Mouse (Mus musculus): ENCODE measurements at regions not wholly inside any gene's neighbourhood (a gene's known extent, or its start where the extent isn't known, plus 50 kb on each side); places are given as distances from the start of the nearest gene placed in this dataset.
A peak's percentile ranks its signal among the peaks of the same experiment; 100 is the strongest.

DNA sequence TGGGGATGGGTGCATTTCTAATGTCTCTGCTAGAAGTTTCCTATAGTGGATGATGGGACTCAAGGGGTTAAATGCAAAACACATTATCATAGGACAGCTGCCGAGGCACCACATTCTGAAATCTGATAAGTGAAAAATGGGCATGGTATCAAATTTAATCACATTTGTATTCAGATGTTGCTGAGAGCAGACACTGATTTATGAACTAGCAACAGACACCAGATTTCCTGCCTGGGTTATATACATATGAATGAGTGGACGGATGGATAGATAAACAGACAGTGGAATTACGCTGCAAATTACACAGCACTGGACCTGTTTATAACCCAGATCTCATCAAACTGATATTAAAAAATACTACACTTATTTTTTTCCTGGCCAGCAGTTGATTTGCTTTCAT is 166.2 kb downstream of the Cmpk2 start:
- no peak for DNase-seq (ENCODE audit: low read depth, low spot score)

DNA sequence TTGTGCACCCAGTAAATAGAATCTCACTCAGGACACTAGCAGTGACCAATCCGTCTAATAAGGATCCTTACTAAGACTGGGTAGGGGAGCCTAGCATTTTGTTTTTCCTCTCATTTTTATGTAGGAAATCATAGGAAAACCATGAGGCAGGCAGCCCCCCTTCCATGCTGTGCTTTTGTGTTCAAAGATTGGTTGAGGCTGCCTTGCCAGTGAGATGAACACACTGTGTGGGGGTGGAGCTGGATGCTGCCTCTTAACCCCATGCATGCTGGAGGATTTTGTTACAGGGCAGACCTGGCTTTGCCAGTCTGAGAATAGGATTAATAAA is 162.8 kb downstream of the Cmpk2 start:
- DNase-seq (ENCODE audit: low read depth, low spot score), result no peak

DNA sequence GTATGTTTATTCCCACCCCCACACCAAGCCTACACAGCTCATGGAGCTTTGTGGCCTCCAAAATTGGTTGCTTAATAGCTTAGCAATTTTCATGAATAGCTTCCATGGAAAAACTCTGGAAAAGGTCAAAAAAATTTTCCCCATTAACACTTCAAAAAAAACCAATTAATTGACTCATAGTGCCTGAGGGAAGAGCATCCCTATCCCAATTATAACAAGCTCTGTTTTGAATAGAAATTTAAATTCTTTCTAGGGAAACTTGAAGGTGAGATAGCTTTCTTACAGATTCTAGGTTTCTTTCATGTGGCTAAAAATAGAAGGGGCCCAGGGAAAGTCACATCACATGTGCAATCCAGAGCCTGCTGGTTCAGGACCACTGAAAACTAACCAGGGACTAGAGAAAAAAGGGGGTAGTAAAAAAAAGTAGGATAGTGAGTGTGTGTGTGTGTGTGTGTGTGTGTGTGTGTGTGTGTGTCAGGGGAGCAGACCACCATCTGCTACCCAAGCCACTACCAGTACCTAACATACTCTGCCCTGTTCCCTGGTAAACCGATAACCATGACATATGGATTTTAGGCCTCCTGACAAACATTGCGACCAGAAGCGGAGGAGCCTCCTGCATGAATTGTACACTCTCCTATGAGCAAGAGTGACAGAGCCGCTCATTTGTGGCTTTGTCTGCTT is 162.2 kb downstream of the Cmpk2 start:
- no peak for DNase-seq (ENCODE audit: low read depth, low spot score)

DNA sequence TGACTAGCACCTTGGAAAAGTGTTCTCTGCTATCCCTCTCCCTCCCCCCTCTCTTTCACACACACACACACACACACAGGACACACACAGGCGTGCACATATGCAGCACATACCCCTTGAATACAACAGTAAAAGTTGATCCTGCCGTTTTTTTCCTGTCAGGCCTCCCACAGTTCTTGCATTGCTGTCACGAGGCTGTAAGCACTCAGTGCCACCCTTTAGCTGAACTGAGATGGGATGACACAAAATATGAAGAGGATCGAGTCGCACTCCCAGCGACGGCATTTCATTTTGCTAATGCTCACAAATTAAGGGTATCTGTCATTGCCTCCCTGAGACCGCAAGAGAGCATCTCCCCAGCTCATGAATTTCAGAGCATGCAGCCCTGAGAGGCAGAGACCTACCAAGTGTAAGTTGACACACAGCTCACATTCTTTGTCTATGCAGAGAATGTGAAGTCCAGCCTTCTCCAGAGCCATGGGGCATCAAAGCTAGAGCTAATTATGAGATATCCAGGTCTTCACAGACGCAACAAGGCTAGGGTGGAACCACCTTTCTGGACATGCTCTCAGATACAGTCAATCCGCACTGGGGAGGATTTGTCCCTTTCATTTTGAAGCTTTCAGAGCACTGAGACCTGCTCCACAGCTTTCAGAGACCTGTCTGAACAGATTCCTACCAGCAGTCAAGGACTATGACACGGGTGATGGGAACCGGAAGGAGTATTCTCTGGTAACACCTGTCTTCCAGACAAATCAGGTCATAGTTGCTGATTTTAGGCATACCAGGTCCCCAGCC is 152.3 kb downstream of the Cmpk2 start:
- no peak for DNase-seq (ENCODE audit: low read depth, low spot score)

DNA sequence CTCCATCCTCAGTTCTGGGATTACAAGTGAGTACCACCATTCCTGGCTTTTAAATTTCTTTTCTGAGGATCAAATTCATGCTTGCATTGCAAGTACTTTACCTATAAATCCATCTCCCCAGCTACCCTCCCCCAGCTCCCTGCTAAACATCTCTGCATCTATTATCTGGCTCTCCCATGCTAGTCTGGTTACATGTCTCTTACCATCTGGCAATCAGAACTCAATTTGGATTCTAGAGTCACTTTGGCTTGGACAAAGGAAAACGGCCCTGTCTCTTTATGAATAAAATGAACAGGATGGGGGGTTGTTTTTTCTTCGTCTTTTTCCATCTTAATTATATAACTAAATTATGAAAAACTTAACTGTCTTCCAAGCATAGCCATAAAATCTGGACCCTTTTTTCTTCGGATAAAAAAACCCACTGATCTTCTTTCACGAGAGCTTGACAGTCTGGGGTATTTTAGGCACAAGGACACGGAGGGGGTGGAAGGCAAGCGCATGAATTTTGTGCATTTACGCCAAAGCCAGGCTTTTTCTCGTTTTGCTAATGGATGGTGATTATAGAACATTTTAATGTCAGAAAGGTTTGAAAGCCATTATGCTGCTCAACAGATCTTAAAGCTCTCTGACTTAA is 151.6 kb downstream of the Cmpk2 start:
- DNase-seq (ENCODE audit: low read depth, low spot score), result no peak

DNA sequence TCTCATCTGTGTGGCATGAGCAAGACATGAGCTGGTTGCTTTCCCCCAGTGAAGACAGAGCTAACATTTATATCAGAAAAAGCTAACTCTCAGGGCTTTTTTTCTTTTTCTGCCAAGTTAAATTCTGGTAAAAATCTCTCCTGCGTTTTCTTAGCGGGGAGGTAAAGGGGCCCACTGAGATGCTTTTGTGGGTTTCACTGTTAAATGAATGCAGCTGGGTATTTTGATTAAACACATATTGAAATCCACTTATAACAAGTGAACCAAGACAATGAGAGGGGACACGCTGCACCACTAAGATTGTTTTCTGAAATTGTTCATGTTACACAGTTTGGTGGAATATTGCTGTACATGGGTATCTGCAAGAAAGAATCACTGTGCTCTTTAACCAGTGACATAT is 149.0 kb downstream of the Cmpk2 start:
- no peak for DNase-seq (ENCODE audit: low read depth, low spot score)

DNA sequence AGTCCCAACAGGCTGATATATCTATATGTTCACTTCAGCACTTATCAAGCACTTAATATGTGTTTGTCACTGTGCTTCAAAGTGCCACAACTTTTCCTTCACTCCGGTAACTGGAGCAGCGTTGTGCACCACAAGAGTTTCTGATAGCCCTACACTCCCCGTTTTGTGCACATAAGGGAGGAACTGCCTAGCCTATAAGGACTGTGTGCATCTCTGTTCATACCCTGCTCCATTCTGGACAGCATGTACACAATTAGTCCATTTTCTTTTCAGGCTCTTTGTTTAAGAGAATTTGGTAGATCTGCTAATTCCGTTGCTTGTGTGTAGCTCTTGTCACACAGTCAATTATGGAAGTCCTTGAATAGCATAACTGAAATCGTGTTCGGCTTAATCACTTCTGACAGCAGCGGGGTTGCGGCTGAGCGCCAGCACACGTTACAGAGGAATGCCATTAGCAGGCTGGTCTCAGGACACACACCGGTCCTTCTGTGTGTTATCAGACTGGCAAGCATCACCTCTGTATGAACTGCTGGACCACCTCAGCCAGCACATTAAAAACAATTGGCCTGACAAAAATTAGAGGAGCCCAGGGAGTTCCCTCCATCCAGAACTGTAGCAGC is 144.2 kb downstream of the Cmpk2 start:
- no peak for DNase-seq (ENCODE audit: low read depth, low spot score)

DNA sequence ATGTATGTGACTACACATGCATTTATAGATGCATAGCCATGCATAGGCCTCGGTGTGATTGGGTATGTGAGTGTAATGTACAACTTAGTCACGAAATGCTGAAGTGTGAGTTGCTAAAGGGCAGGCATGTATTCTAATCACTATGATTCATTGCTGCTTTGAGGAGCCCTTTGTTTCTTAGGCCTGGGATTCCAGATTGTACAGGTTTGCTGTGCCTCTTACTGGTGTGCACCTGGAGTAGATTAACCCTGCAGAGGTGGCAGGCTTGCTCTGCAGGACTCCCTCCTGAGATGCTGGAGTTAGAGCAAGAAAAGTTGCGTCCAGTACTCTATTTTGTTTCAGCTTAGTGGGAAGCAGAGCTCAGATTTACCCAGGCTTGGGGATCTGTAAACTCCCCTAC is 141.1 kb downstream of the Cmpk2 start:
- DNase-seq (ENCODE audit: low read depth, low spot score), result no peak

DNA sequence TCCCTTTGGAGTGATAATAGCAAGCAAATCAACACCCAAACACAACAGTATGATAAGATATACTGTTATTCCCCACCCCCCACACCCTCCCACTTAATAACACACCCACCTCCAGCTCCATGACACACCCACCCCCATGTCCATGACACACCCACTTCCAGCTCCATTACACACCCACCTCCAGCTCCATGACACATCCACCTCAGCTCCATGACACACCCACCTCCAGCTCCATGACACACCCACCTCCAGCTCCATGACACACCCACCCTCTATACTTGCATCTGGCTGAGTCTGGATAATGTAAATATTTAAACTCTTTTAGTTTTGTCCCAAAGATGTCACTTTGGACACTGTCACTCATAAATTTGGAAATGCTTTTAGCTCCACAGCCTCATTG is 129.5 kb downstream of the Cmpk2 start:
- peak; percentile 3 for DNase-seq (ENCODE audit: low read depth, low spot score)

DNA sequence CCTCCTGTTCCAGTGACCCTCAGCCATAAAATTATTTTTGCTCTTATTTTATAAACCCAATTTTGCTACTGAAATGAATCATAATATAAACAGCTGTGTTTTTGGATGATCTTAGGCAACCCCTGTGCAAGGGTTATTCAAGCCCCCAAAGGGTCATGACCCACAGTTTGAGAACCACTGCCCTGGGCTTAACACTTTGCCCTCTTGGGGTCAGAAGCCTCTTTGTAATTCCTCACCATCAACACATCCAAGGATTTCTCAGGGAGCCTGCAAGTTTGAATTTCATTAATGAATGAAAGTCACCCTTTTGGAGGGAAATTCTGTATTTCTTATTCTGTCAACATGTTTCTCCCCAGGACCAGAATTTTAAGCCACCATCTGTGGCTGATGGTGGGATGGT is 123.1 kb downstream of the Cmpk2 start:
- DNase-seq (ENCODE audit: low read depth, low spot score), result no peak

DNA sequence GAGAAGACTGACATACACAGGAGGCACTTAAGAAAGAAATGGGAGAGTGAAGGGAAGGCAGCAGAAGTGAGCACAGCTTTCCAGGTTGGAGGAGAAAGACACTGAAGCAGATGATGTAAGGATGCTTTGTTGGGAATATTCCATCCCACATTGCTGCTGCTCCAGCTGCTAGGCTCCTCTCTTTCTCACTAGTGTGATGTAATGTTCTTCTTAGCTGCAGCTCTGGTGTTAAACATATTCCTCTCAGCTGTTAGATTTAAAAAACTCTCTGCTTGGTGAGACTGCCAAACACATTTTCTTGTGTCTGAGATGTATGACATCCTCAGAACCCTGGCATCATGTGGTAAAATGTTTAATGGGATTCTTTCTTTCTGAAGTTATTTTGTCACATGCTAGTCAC is 120.1 kb downstream of the Cmpk2 start:
- DNase-seq (ENCODE audit: low read depth, low spot score), result no peak

DNA sequence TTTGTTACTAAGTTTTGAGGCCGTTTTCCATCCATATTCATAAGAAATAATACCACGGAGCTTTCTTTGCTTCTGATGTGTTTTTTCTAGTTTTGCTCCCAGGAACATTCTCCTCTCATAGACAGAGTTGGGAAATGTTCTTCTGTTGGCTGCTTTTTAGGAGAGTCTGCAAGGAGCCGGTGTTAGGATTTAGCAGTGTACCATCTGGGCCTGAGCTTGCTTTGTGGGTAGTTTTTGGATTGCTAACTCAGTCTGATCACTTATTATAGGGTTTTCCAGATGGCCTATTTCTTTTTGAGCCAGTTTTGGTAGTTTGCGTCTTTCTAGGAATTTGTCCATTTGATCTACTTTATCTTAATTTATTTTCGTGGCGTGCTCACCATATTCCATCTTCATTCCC is 108.4 kb downstream of the Cmpk2 start:
- DNase-seq (ENCODE audit: low read depth, low spot score), result no peak

DNA sequence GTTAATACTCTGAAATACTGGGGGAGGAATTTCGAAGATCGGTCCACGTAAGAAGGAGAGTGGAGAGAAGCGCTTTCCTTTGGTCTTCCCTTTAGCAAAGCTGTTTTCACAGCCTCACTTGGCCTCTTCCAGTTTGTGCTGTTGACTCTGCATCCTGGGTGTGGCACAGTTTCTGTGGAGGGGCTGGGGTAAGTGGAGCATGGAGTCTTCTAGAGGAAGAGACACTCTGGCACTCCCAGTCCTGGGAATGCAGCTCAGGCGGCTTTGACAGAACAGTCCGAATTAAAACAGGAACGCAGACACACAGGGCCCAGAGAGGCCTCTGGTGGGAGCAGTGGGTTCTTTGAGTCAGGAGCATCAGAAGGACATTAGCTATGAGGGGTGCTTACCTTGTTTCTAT is 102.6 kb downstream of the Cmpk2 start:
- no peak for DNase-seq (ENCODE audit: low read depth, low spot score)

DNA sequence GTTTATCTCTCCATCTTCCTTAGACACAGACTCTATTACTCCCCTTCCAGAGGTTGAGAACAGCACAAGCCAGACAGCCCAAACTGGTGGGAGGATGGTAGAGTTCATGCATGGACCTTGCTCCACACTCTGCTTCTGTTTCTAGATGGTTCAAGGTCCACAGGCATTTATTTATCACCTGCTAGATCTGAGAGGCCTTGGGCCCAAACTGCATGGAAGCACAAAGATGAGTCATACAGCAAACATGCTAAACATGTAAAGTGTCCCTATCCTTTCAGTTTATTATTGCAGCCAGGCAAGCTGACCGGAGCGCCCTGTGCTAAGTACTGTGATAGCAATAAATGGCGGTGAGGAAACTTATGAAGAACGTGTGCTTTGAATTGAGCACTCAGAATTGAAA is 98.4 kb downstream of the Cmpk2 start:
- DNase-seq (ENCODE audit: low read depth, low spot score), result no peak

DNA sequence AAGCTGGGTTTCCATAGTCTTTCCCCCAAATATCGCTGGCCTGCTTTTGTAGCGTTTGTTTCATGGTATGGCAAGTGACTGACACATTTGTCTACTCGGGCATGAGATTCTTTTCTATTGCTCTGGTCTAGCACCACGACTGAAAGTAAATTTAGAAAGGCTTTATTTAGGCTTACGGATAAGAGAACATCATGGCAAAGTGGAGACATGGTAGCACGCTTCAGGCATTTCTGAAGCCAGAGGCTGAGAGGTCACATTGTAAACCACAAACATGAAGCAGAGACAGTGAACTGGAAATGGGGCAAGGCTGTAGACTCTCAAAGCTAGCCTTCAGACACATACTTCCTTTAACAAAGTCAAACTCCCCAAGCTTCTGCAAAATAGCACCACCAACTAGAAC is 93.9 kb downstream of the Cmpk2 start:
- no peak for DNase-seq (ENCODE audit: low read depth, low spot score)

DNA sequence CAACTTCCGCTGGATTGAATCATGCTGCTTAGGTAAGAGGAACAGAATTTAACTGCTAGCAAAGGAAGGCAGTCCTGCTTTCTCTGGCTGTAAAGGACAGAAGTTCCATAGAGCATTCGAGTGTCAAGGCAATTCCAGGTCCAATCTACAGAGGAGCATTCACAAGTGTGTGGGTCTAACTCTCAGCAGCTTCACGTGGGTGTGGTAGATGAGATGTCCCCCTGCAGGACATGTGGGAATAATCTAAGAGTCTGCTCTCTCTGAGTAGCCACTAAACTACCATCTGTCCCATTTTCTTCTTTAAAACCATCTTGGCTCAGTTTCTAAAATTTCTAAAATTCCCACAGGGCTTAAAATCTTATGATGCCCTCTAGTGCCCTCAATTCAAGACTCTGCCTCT is 90.6 kb downstream of the Cmpk2 start:
- DNase-seq (ENCODE audit: low read depth, low spot score), result no peak

DNA sequence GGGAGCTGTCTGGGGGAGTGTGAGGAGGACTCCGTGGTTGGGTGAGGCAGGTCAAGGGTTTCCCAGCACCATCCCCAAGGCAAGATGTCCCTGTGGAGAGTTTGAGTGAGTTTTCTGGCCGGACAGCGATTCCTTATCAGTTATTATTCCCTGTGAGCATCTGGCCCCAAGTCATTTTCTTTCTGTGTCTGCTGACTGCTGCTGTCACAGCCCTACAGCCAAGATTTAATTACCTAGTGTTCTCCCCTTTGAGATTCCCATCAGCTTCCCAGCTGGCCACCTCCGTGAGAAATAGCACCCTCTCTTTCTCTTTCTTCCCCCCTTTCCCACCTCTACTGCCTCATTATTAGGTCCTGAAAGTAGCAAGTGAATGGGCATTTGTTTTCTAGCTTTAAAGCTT is 88.4 kb downstream of the Cmpk2 start:
- no peak for DNase-seq (ENCODE audit: low read depth, low spot score)

DNA sequence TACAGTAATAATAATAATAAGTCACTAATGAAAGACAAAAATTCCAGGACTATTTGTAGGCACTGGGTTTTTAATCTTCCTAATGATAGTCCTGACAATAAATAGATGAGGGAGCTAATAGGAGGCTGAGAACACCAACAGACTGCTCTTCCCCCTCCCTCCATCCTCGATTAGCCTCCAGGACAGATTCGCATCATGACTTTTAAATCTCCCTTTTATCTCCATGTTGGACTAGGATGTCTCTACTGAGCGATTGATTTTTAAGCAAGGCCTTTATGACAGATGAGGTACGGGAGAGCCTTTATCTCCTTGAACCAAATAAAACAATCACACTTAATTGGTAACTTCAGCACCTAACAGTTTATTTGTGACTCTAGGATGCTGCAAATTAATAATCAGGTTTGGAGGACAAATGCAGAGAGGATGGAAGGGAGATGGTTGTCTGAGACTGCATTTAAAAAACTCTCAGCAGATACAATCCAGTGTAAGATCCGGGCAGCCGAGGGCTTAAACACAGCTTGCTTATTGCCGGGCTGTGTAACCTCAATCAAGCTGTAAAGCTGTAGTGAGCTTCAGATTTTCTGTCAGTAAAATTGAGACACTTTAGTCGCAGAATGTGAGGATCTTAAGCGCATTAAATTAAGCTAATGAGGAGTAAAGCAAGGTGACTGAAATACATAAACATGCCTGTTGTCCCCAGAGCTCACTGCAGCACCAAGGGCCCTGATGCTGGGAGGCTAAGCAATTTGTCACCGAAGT is 82.3 kb downstream of the Cmpk2 start:
- no peak for DNase-seq (ENCODE audit: low read depth, low spot score)

DNA sequence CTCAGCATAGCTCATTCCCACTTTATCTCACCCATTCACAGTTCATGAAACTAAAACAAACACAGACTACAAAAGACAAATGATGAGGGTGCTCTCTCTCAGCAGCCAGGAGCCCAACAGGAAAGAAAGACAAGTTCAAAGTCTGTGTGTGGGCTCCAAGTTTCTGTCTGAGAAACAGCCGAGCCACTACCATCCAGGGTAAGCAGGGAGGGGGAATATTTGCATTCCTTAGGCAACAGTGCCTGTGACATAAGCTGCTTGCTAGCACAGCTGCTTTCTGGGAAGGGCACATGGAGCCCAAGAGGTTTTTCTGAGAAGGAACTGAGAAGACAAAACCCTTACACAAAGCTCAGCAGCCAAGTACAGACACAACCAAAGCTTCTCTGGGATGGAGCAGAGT is 78.5 kb downstream of the Cmpk2 start:
- DNase-seq (ENCODE audit: low read depth, low spot score), result no peak

DNA sequence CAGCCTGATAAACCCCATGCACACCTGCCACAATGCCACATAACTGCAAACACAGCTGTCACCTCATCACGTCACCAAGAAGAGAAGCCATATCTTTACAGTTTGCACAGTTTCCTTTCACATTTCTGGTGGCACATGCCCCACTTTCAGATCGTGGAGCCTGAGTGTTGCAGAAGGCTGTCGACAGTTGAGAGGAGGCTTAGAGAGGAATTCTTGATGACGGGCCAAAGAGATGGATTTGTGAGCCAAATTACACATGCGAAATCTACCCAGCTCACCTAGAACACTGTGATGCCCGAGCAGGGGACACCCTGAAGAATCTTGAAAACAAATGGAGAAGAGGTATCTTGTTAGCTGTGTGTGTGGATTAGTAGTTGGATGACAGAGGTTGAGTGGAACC is 77.4 kb downstream of the Cmpk2 start:
- no peak for DNase-seq (ENCODE audit: low read depth, low spot score)

DNA sequence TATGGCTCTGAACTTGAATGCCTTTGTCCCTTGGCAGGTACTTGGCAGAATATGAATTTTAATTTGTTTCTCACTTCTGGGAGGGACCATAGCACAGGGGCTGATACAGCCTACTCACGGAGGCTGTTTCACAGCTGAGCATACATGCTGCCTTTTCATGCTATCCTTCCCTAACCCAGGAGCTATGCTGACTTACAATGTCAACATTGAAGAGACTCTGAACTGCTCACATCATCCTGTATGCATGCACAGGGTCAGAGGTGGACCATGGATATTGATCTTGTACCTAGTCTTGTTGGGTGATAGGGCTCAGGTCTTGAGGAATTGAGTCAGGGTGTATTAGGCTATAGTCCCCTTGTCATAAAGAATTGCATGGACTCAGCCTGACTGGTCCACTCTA is 74.5 kb downstream of the Cmpk2 start:
- DNase-seq (ENCODE audit: low read depth, low spot score), result no peak

DNA sequence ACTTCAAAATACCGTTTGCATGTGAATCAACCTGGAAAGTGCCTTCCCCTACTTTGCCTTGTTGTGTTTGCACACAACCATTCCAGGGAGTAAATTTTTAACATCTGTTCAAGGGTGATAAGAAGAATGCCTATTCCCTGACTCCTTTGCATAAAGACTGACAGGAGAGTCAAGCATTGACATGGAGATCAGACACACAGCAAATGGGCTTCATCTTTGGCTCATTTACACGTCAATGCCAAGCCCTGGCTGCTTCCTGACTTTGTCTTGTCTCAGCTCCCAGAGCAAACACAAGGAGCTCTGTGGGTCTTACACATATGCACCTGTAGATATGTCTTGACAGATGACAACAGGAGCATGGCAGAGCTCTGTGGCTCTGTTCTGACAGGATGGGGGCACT is 73.4 kb downstream of the Cmpk2 start:
- DNase-seq (ENCODE audit: low read depth, low spot score), result no peak

Measured in c-Kit-negative CD71-positive TER-119-positive erythroid progenitor cells, embryonic 14.5 days (primary cell).